Mouse (Mus musculus) kidney, adult 18-20 months (tissue): ENCODE measurements around the gene Hmg20b.

Source experiments
- DNase-seq: peaks from one replicate; pipeline ENCODE4 v3.0.0; 2021

The Hmg20b gene

DNA sequence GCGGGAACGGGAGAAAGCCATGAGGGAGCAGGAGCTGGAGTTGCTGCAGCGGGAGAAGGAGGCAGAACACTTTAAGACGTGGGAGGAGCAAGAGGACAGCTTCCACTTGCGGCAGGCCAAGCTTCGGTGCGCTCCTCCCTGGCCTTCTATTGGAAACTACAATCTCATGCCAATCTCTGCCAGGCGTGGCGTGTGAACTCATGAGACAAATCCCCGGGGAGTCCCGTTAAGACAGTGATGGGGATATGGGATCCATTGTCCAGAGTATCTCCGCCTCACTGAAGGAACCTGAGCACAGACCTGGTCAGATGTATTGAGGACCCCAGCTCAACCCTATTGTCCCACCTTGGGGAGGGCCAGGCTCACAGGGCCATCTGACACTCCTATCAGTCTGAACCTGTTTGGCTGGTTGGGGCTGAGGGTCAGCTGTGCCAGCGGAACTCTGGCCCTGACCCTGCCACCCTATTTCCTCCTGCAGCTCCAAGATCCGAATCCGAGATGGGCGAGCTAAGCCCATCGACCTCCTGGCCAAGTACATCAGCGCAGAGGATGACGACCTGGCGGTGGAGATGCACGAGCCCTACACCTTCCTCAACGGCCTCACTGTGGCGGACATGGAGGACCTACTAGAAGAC is 27.0 kb downstream of the Hmg20b start:
- no peak for DNase-seq

DNA sequence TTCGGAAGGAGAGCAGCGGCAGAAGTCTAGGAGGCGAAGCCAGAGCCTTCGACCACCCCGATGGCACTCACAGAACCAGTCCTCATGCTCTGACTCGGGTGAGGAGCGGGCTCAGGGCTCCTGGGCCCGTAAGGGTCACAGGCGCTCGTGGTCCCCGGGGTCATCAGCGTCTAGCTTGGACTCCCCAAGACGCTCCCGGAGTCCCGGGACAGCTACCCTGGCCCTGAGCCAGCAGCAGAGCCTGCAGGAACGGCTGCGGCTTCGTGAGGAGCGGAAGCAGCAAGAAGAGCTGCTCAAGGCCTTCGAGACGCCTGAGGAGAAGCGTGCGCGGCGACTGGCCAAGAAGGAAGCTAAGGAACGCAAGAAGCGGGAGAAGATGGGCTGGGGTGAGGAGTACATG is 27.8 kb downstream of the Hmg20b start:
- DNase-seq = no peak

DNA sequence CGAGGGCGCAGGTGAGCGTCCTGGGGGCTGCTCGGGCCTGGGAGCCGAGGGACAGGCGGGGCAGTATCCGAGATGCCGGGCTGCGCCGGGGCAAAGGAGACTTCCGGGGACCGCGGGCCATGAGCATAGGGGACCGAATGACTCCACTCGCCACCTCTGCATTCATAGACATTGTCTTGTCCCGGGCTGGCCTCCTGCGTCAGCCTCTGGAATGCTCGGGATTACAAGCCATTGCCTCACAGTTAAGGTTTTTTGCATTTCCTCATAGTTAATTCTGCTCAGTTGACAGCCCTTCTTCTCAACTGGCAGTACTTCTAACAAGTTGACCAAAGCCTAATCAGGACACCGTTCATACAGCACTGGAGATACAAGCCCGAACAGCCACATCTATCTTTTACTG is 28.8 kb downstream of the Hmg20b start:
- no peak for DNase-seq

DNA sequence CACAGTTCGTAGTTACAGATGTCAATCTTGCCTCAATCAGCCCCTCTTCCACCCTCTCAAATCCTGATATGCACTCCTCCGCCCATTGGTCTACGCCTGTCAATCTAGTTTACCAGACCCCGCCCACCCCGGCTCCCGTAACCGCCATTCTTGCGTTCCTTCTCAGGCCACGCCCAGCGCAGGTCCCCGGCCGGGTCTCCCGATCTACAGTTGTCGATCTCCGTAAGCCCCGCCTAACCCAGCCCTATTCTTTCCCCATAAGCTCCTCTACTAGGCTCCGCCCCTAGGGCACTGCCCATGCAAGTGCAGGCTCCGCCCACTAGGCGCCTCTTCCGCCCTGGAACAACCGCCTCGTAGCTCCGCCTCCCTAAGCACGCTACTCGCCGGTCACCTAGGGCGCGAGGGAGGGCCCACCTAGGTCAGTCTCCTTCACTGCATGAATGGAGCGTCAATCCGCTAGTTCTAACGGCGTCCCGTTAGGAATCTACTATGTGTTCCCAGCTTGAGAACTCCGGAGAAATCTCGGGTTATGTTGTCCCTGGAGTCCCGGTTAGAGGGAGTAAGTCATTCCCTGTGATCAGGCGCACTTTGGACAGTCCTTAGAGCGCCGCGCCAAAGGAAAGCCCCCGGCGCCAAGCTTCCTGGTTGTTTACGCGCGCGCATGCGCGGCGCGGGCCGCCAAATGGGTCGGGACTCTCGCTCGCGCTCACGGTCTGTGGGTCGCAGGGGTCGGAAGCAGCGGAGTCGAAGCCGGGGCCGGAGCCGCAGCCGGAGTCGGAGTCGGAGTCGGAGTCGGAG is 29.5 kb downstream of the Hmg20b start, which contains the start of gene Cactin:
Gene Cactin (plus strand): TSS at position 554 of the 798 bp plus-strand sequence.
- peak; percentile 98 for DNase-seq

DNA sequence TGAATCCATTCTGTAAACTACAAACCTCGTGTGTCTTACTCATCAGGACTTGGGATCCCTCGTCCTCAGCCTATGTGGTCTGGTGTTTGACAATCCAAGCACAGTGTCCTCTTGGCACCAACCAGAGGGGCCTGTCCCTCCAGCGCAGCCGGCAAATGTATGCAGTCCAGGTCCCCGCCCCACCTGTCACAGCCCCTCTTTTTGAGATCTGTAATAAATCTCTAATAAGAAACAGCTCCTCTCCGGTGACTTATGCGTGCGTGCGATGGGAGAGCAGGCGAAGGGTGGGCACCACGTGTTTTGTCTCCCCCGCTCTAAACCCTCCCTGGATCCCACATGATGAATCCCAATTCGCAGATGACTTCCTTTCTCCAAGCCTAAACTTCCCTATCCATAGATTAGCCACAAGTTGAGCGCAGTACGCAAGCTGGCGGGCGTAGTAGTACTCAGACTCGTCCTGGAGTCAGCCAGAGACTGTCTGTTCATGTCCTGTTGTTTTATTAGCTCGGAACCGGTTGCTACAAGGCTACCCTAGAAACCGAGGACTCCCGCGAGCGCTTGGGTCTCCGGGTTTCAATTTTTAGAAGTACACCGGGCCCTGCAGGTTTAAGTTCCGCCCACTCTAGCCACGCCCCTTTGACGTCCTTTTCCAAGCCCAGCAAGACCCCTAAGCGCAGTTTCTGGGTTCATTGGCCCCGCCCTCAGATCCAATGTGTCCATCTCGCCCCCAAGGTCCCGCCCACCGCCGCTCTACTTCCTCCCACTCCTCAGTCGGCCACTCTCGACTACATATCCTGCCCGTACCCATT is 30.3 kb downstream of the Hmg20b start:
- DNase-seq = no peak

DNA sequence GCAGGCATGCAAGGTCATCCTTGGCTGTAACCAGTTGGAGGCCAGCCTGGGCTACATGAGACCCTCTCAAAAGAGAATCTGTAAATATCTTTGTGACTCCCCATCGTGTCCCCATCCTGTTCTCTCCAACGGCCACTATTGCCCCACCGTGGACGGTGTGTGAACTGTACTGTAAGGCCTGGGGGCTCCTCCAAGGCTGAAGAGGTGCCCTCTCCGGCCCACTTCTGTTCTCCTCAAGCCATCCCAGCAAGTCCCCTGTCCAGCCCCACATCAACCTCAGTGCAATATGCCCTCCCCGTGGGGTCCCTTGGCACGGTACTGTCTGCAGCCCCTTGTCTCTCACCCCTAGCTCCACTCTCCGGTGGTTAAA is 31.0 kb downstream of the Hmg20b start:
- no peak for DNase-seq

DNA sequence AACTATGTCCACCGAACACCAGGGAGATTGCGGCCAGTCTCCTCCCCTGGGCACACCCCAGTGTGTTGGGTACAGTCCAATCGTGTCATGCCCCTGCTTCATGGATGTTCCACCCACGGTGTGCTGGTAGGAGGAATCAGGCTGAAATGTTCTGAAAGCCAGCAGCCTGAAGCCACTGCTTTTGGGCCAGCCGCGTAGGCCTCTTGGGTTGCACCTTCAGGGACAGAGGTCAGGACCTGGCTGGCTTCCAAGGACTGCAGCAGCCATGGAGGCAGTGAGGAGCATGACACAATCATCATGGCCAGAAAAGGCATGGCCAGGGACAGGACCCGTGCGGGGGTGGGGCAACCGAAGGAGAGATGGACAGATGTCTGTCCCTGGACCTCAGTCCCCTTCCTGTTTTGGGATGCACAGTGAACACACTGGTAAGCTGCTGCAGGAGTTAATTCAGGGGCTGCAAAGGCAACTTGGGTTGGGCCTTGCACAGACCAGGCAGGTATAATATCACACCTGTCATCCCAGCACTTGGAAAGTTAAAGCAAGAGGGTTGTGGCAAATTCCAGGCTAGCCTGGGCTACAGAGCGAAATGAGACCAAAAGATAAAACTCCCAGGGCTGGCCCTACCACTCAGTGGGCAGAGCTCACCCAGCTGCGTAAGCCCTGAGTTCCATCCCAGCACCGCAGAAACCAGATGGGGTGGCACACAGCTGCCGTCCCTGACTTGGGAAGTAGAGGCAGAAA is 31.5 kb downstream of the Hmg20b start:
- peak; percentile 39 for DNase-seq

DNA sequence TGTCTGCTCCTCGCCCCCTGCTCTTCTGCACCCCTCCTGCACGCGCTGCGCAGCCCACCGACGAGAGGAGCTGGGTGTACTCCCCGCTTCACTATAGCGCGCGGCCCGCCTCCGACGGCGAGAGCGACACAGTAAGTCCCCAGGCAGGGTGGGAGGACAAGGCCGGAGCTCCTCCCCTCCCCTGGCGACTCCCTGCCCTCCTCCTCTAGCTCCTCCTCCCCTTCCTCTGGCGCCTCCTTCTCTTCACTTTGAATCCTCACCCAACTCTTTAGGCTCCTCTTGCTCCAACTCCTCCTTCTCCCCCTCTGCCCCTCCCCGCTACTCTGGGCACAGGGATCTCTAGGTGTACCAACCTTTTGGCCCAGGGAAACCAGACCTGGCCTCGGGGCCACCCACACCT is 33.0 kb downstream of the Hmg20b start:
- peak; percentile 69 for DNase-seq

DNA sequence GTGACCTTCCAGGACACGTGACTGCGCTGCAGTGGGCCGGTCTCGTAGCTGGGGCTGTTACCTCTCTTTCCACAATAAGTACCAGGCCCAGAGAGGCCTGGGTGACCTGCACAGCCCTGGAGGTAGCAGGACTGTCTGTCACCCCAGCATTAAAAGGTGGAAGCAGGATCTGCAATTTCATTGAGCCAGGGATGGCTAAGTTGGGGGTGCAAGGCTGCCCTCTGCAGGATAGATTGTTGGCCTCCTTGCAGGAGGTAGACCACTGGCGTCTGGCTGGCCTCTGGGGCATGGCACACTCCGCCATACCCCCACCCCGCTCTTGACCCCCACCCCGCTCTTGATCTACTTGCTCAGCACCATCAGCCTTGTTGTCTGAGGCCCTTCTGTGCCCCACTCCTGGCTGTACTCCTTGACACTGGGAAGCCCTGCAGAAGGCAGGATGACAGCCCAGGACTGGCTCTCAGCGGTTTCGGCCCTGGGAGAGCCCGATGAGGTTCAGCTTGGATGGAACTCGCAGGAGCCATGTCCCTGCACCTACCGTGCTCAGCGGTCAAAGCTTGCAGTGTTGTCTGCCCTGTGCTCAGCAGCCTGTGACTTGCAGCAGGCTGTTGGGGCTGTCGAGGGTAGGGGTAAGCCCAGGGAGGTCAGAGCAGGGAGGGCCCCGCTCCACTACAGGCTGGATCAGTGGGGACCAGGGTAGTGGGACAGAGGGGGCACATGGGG is 33.8 kb downstream of the Hmg20b start:
- peak; percentile 46 for DNase-seq

DNA sequence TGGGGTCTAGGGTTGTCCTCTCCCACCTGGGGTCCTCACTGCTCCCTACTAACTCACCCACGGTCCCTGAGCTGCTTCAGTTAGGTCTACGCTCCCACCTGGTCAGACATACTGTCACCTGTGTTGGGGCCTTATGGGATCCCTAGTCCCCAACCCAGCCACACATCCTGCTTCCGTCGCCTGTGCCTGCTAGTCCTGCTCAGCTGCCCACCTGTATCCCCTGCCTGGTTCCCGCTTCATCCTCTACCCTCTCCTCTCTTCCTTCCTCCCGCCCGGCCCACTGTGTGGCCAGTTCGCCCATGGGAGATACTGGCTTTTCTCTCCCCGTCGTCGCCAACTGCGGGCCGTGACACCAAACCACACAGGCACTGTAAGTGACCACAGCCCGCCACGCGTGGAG is 34.7 kb downstream of the Hmg20b start:
- DNase-seq = no peak

DNA sequence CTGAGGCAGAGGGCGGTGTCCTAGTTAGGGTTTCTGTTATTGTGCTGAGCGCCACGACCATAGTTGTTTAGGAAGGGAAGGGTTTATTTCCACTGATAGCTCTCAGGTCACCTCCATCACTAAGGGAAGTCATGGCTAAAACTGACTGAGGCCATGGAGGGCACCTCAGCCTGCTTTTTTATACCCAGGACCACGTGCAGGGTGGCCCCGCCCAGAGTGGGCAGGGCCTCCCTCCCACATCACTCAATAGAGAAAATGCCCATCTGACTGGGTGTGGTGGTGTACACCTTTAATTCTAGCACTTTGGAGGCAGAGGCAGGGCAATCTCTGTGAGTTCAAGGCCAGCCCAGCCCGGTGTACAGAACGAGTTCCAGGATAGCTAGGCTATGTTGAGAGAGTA is 36.1 kb downstream of the Hmg20b start:
- no peak for DNase-seq

DNA sequence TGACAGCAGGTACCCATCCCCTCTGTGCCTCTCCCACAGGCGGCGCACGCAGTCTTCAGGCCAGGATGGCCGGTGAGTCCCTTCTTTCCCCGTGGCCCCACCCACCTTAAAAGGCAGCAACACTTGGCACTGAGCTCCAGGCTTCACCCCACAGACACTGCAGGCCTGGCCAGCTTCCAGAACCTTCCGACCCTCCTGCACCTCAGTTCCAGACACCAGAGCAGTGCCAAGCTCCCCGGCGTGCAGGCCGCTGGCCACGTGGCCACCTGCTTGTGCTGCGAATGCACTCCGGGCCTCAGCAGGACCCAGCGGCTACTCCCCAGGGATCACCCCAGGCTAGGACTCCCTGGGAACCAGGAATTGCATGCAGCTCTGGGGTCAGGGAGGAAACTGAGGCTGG is 36.7 kb downstream of the Hmg20b start:
- no peak for DNase-seq

DNA sequence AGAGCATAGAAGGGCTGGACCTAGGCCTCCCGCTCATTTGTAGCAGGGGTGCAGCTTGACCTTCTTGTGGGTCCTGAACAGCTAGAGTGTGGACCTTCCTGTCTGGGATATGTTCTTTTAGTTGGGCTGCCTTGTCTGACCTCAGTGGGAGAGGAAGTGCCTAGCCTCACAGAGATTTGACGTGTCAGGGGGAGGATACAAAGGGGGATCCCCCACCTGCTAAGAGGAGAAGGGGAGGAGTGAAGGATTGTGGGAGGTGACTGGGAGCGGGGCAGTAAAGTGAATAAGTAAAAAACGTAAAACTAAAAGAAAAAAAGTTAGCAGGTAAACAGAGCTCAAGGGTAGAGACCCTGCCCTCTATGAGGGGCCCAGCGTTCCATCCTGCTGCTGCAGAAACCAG is 40.7 kb downstream of the Hmg20b start:
- DNase-seq = no peak

DNA sequence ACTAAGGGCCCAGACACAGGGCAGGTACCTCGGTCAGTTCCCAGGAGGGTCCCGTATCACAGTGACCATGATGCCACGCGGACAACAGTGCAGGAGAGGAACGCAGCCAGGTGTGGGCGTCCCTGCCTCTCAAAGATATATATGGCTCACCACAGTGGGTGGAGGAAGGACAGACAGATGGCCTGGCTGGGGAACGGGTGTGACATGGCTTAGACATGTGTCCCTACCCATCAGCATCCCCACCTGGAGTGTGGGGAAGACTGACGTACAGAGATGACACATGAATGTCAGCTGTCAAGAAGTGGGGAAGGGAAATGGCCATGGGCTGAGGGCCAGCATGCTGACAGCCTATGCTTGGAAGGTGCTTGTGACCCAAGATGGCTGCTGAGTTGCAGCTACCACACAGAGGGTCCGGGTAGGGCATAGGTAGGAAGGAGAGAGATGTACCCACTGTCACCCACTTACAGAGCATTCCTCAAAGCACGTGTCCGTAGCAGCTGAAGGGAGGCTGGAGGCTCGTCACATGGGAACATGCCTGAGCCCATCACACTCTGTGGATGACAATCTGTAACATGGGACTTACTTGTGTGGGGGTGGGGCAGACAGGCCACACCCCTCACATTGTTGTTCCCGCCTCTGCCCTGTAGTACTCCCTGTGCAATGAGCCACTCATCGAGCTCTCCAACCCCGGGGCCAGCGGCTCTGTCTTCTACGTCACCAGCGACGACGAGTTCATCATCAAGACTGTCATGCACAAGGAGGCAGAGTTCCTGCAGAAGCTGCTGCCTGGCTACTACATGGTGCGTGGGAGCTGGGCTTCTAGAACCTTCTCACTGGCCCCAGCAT is 43.2 kb downstream of the Hmg20b start:
- DNase-seq = no peak

DNA sequence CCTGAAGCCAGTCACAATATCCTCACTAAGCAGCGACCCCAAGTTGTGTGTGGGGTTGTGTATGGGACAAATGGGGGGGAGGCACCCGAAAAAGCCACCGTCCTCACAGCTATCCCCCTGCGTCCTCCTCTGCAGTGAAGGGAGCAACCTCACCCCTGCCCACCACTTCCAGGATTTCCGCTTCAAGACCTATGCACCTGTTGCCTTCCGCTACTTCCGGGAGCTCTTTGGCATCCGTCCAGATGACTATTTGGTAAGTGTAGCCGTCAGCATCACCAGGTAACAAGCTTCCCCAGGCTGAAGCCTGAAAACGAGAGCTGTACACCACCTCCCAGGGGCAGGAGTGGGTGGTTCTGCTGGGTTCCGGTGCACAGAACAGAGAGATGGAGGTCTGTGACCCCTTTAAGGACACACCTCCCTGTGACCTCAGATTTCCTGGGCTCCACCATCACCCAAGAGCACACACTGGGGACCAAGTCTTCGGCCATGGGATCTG is 44.1 kb downstream of the Hmg20b start:
- DNase-seq = no peak

DNA sequence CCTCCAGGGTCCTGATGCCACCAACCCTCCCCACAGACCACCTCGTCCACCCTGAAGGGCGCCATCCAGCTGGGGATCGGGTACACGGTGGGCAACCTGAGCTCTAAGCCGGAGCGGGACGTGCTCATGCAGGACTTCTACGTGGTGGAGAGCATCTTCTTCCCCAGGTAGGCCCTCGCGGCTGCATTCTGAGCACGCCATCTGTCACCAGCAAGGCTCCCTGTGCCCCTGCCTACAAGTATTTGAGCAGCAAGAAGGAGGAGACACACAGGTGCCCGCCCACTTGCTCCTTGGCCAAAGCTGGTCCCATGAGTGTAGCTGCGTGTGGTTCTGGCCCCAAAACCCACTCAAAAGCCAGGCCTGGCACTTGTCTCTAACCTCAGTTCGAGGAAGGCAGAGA is 44.6 kb downstream of the Hmg20b start:
- DNase-seq = no peak

DNA sequence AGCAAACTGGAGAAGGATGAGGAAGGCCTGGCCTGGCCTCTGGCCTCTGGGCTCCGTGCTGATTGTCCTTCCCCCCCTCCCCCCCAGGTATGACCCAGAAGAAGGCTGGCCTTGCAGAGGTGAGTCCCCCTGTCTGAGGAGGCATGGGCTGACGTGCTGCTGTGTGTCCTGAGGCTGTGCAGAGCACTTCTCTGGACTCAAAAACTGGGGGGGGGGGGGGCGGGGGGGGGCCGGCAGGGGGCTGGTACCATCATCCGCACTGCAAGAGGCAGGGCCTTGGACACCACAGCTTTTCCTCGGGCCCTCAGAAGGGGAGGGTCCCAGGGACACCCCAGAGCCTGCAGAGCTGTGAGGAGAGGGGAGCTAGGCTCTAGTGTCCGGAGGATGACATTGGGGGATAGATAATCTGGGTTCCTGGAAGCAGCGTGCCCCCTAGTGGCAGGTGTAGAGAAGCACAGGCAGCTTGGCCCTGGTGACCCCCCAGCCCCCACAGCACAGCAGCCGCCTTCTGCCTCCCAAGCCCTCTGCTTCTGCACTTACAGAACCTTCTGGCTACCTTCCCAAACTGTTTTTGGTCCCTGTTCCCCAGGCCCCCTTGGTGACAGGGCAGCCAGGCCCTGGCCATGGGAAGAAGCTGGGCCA is 45.6 kb downstream of the Hmg20b start:
- peak; percentile 60 for DNase-seq

DNA sequence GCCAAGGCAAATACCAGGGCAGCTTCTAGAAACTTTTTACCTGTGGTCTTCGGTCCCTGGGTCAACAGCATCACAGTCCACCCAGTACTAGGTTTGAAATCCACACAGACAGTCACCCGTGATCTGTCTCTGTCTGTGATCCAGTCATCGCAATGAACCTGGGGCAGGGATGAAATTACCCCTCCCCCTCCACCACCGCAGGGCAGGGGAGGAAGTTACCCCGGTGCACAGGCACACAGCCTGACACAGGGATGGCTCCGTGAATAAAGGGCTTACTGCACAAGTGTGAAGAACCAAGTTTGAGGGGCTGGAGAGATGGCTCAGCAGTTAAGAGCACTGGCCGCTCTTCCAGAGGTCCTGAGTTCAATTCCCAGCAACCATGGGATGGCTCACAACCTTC is 46.5 kb downstream of the Hmg20b start:
- no peak for DNase-seq

DNA sequence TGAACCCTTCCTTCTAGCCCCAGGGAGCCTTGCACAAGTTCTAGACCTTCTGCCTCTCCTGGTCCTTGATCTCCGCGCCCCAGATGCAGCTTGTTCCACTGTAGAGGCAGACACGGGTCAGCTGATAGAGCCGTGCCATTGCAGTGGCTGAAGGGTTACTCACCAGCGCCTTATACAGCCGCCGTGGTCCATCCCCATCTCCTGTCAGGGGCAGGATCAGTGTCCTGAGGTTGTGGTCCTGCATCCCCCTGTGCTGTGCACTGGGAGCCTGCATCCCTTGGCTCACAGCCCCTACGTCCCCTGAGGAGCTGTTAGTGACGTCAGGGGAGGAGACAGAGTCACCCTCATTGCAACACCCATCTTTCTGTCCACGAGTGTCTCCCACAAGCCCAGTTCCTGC is 47.0 kb downstream of the Hmg20b start:
- no peak for DNase-seq

DNA sequence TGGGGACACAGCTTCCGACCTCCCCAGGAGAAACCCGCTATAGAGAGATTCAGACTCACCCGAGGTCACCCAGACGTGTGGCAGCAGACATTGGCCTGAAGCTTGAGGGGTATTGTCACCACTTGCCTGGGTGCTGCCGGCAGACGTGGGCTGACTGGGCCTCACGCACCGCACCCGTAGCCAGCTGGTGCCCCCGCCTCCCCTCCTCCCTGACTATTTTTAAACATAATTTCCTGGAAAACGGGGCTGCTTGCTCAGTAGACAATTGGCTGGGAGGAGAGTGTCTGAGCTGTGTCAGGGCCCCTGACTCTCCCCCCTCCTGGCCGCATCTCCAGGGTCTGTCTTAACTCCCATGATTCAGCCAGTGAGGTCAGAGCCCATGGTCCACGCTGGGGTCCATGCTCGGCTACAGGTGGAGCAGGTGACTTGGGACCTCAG is 47.5 kb downstream of the Hmg20b start:
- peak; percentile 31 for DNase-seq

DNA sequence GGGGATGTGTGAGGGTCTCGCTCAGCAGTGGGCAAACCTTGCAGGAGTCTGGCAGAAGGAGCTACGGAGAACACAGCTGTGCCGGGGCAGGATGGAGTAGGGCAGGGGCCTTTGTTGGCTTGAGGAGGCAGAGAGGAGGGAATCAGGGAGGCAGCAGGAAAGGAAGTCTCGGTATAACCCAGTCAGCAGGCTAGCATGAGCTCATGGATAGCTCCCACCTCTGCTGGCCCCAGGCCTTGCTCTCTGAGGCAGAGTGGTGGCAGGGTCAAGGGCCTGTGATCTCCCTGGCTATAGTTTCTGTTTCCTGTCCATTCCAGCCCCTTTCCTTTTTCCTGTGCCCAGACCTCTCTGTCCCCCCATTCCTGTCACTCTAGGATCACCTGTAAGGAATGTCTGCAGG is 48.0 kb downstream of the Hmg20b start:
- no peak for DNase-seq
